Mouse (Mus musculus): ENCODE data around the gene Cnn3. TPM values are rescaled to one million over a fixed set of nuclear protein-coding genes. Genes with fewer than 3 reads are reported as not detected.

Gene Cnn3
- polyA plus RNA-seq, 1 experiment from 2014 or later = 743 TPM

DNA sequence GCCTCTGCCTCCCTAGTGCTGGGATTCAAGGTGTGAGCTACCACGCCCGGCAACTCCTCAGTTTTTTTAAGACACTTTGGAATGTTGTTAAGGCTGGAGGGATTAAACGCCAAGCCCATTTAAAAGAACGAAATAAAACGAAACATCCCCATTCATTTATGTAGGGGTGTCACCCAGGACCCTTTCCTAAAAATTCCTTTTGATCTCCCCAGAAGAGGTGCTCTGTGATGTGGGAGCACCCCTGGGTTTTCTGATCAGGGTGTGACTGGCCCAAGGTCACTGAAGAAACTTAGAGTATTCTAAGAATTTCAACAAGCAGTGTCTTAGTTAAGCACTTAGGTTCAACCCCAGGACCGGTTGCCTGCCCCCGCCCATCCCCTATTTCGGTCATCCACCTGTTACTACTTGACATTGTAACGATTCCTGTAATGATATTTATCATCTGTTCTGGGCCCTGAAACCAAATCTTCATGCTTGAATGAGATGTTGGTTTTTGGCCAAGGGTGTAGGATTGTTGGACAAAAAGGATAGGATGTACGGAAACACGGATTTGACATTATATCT, 2.5 kb downstream of the Cnn3 start:
- 38% methylated on average over 11 of the region's 11 CpGs for WGBS
- no peak overlapping the region for H3K27ac ChIP-seq (ENCODE audit: low read depth, low read length)
- H3K27me3 ChIP-seq (replicated peaks; ENCODE audit: control insufficient read depth, insufficient read depth, low read length) = no peaks in the 10 kb centered on the region
- no peak for ATAC-seq
- no peaks in the 10 kb centered on the region for H3K9me3 ChIP-seq (replicated peaks; ENCODE audit: control insufficient read depth, low read length)
- no peak for DNase-seq (ENCODE audit: low spot score)
- H3K9ac ChIP-seq (ENCODE audit: low read length) = peak overlapping the region; percentile 97
- no peaks in the 10 kb centered on the region for H3K36me3 ChIP-seq (ENCODE audit: control insufficient read depth, insufficient read depth, low read length)
- peak overlapping the region; percentile 89 for H3K4me3 ChIP-seq (ENCODE audit: low read depth, low read length)
- peak overlapping the region; percentile 93 for H3K4me2 ChIP-seq (ENCODE audit: low read length)
- H3K4me1 ChIP-seq (ENCODE audit: control insufficient read depth, insufficient read depth, low read length) = peaks cover 32% of the 10 kb centered on the region

- ATAC-seq (no peak), DNase-seq (ENCODE audit: low spot score) (no peak)
- Histone ChIP-seq H3K4me3 (ENCODE audit: low read depth, low read length) (peak overlapping the region; percentile 89), H3K9ac (ENCODE audit: low read length) (peak overlapping the region; percentile 46), H3K27me3 (replicated peaks; ENCODE audit: control insufficient read depth, insufficient read depth, low read length) (no peaks in the 10 kb centered on the region), H3K27ac (ENCODE audit: low read depth, low read length) (no peak overlapping the region; the same call in 1 of the 2 replicates), H3K4me1 (ENCODE audit: control insufficient read depth, insufficient read depth, low read length) (peaks cover 36% of the 10 kb centered on the region), H3K9me3 (replicated peaks; ENCODE audit: control insufficient read depth, low read length) (no peaks in the 10 kb centered on the region), H3K36me3 (ENCODE audit: control insufficient read depth, insufficient read depth, low read length) (no peaks in the 10 kb centered on the region), H3K4me2 (ENCODE audit: low read length) (peak overlapping the region; percentile 93)
- 33% methylated on average over 3 of the region's 3 CpGs for WGBS
These were observed 3.2 kb downstream of the Cnn3 start for GRCm38 (mm10) chr3:121429469-121429868.

- Histone ChIP-seq H3K4me1 (ENCODE audit: control insufficient read depth, insufficient read depth, low read length) (peaks cover 42% of the 10 kb centered on the region), H3K4me2 (ENCODE audit: low read length) (peak overlapping the region; percentile 93), H3K9ac (ENCODE audit: low read length) (no peak overlapping the region), H3K9me3 (replicated peaks; ENCODE audit: control insufficient read depth, low read length) (no peaks in the 10 kb centered on the region), H3K27me3 (replicated peaks; ENCODE audit: control insufficient read depth, insufficient read depth, low read length) (no peaks in the 10 kb centered on the region), H3K36me3 (ENCODE audit: control insufficient read depth, insufficient read depth, low read length) (no peaks in the 10 kb centered on the region), H3K4me3 (ENCODE audit: low read depth, low read length) (no peak overlapping the region), H3K27ac (ENCODE audit: low read depth, low read length) (0 out of 2 replicates have a peak overlapping the region, but pooled peaks have one; percentile 11)
- no peak for ATAC-seq
- no peak for DNase-seq (ENCODE audit: low spot score)
- WGBS = 39% methylated on average over 7 of the region's 7 CpGs
These were observed 4.1 kb downstream of the Cnn3 start for GRCm38 (mm10) chr3:121430289-121430936.

GRCm38 (mm10) chr3:121433359-121433758, 7.1 kb downstream of the Cnn3 start:
- DNase-seq (ENCODE audit: low spot score) = no peak
- Histone ChIP-seq H3K4me3 (ENCODE audit: low read depth, low read length) (no peak overlapping the region), H3K4me2 (ENCODE audit: low read length) (no peak overlapping the region), H3K27ac (ENCODE audit: low read depth, low read length) (no peak overlapping the region), H3K9me3 (replicated peaks; ENCODE audit: control insufficient read depth, low read length) (no peaks in the 10 kb centered on the region), H3K4me1 (ENCODE audit: control insufficient read depth, insufficient read depth, low read length) (peaks cover 39% of the 10 kb centered on the region), H3K27me3 (replicated peaks; ENCODE audit: control insufficient read depth, insufficient read depth, low read length) (no peaks in the 10 kb centered on the region), H3K9ac (ENCODE audit: low read length) (no peak overlapping the region), H3K36me3 (ENCODE audit: control insufficient read depth, insufficient read depth, low read length) (peaks cover 4% of the 10 kb centered on the region; the same call in 1 of the 2 replicates)
- no peak for ATAC-seq
- 91% methylated on average over 6 of the region's 6 CpGs for WGBS

DNA sequence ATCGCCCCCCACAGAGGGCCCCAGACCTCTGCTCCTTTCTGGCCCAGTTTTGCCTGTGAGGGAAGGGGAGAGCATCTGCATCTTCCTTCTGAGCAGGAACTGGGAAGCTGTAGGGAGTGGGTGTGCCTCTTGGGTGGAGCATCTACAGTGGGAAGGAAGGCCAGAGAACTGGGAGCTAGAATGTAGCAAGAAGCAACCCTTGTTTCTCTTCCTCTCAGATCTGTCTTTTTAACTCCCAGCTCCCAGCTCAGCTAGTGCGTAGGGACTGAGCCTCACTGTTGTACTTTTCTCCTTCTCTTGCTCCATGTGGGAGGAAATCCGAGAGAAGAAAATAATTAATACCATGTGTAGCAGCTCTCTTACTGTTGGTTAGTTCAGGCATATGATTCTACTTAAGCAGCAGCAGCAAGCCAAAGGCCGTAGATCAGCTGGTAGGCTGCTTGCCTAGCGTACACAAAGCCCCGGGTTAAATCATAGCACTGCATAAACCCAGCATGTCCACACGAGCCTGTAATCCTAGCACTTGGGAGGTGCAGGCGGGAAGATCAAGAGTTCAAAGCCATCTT, 7.8 kb downstream of the Cnn3 start:
- Histone ChIP-seq H3K36me3 (ENCODE audit: control insufficient read depth, insufficient read depth, low read length) (peaks cover 5% of the 10 kb centered on the region; the same call in 1 of the 2 replicates), H3K9ac (ENCODE audit: low read length) (no peak overlapping the region), H3K27ac (ENCODE audit: low read depth, low read length) (no peak overlapping the region), H3K9me3 (replicated peaks; ENCODE audit: control insufficient read depth, low read length) (no peaks in the 10 kb centered on the region), H3K27me3 (replicated peaks; ENCODE audit: control insufficient read depth, insufficient read depth, low read length) (no peaks in the 10 kb centered on the region), H3K4me2 (ENCODE audit: low read length) (no peak overlapping the region), H3K4me1 (ENCODE audit: control insufficient read depth, insufficient read depth, low read length) (peaks cover 32% of the 10 kb centered on the region), H3K4me3 (ENCODE audit: low read depth, low read length) (no peak overlapping the region)
- 58% methylated on average over 8 of the region's 8 CpGs for WGBS
- DNase-seq (ENCODE audit: low spot score) (no peak), ATAC-seq (peak; percentile 35; the same call in 1 of the 2 replicates)

- Histone ChIP-seq H3K27ac (ENCODE audit: low read depth, low read length) (no peak overlapping the region), H3K4me3 (ENCODE audit: low read depth, low read length) (no peak overlapping the region), H3K36me3 (ENCODE audit: control insufficient read depth, insufficient read depth, low read length) (peaks cover 5% of the 10 kb centered on the region; the same call in 1 of the 2 replicates), H3K4me1 (ENCODE audit: control insufficient read depth, insufficient read depth, low read length) (peaks cover 20% of the 10 kb centered on the region), H3K9me3 (replicated peaks; ENCODE audit: control insufficient read depth, low read length) (no peaks in the 10 kb centered on the region), H3K9ac (ENCODE audit: low read length) (no peak overlapping the region), H3K4me2 (ENCODE audit: low read length) (no peak overlapping the region), H3K27me3 (replicated peaks; ENCODE audit: control insufficient read depth, insufficient read depth, low read length) (no peaks in the 10 kb centered on the region)
- DNase-seq (ENCODE audit: low spot score) = no peak
- WGBS = 72% methylated on average over 5 of the region's 5 CpGs
- no peak for ATAC-seq
These were observed 9.0 kb downstream of the Cnn3 start for GRCm38 (mm10) chr3:121435296-121435695.

GRCm38 (mm10) chr3:121437070-121437469, 10.8 kb downstream of the Cnn3 start:
- H3K4me1 ChIP-seq (ENCODE audit: control insufficient read depth, insufficient read depth, low read length) = peaks cover 14% of the 10 kb centered on the region
- DNase-seq (ENCODE audit: low spot score) (no peak), ATAC-seq (no peak)
- no peak overlapping the region for H3K27ac ChIP-seq (ENCODE audit: low read depth, low read length)
- 90% methylated on average over 7 of the region's 7 CpGs for WGBS
- H3K4me2 ChIP-seq (ENCODE audit: low read length) = no peak overlapping the region
- H3K36me3 ChIP-seq (ENCODE audit: control insufficient read depth, insufficient read depth, low read length) = peaks cover 12% of the 10 kb centered on the region; the same call in 1 of the 2 replicates
- H3K9ac ChIP-seq (ENCODE audit: low read length) = no peak overlapping the region
- H3K27me3 ChIP-seq (replicated peaks; ENCODE audit: control insufficient read depth, insufficient read depth, low read length) = no peaks in the 10 kb centered on the region
- H3K4me3 ChIP-seq (ENCODE audit: low read depth, low read length) = no peak overlapping the region
- H3K9me3 ChIP-seq (replicated peaks; ENCODE audit: control insufficient read depth, low read length) = no peaks in the 10 kb centered on the region

DNA sequence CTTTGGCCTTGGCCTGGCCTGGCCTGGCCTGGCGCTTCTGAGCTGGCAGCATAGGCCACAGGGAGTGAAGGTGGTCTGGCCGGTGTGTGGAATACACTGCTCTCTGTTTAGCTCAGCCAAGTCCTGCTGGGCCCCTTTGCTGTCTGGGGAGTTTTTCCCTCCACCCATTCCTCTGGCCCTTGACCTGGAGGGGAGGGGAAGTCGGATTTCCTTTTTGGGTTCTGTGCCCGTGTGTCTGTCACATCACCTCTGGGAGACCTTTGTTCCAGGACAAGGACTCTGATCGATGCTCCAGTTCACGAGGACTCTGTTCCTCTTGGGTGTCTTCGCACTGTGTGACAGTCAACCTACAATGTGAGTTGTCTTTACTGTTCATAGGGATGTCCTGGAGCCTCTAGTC, 11.7 kb downstream of the Cnn3 start:
- ATAC-seq = no peak
- no peak overlapping the region for H3K9ac ChIP-seq (ENCODE audit: low read length)

More for the DNA sequence above, 11.7 kb downstream of the Cnn3 start:
- H3K4me1 ChIP-seq (ENCODE audit: control insufficient read depth, insufficient read depth, low read length) = peaks cover 14% of the 10 kb centered on the region
- H3K36me3 ChIP-seq (ENCODE audit: control insufficient read depth, insufficient read depth, low read length) = peaks cover 16% of the 10 kb centered on the region; the same call in 1 of the 2 replicates
- DNase-seq (ENCODE audit: low spot score) = no peak
- H3K4me2 ChIP-seq (ENCODE audit: low read length) = no peak overlapping the region
- WGBS = 75% methylated on average over 7 of the region's 7 CpGs
- H3K27ac ChIP-seq (ENCODE audit: low read depth, low read length) = no peak overlapping the region
- H3K27me3 ChIP-seq (replicated peaks; ENCODE audit: control insufficient read depth, insufficient read depth, low read length) = no peaks in the 10 kb centered on the region
- no peak overlapping the region for H3K4me3 ChIP-seq (ENCODE audit: low read depth, low read length)
- no peaks in the 10 kb centered on the region for H3K9me3 ChIP-seq (replicated peaks; ENCODE audit: control insufficient read depth, low read length)

Measured in forebrain, embryonic 14.5 days (tissue).